Mouse (Mus musculus) thymus, postnatal 36 days (tissue): Measurements from ENCODE around the gene Nos1ap.

Experiments used
- DNase-seq, 2 experiments: peaks; one replicate each; pipeline ENCODE4 v3.0.0; 2022; ENCODE audit warnings: mixed read lengths in 2 of 2

Nos1ap gene

GRCm38 (mm10) chr1:170586715-170587114 lies 2.9 kb downstream of the Nos1ap start:
- DNase-seq, result no peak

GRCm38 (mm10) chr1:170583925-170584324 lies 5.7 kb downstream of the Nos1ap start:
- DNase-seq, result no peak

DNA sequence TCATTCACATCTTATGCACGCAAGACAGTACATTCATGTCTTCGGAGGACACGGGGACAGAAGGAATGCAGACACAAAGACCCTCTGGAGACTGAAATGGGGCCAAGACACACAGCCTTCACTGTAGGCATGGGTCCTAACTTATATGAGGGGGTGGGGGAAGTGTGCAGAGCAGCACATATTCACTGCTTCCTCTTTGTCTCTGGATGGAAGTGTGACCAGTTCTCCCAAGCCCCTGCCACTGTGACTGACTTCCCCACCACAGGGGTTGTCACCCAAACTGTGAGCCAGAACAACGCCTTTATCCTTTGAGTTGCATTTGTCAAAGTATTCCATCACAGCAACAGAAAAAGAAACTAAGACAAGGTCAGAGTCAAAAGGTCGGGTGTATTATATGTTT lies 7.3 kb downstream of the Nos1ap start:
- DNase-seq, result no peak

GRCm38 (mm10) chr1:170580485-170581110 lies 9.1 kb downstream of the Nos1ap start:
- DNase-seq, result no peak

GRCm38 (mm10) chr1:170579476-170579875 lies 10.2 kb downstream of the Nos1ap start:
- DNase-seq, result no peak

DNA sequence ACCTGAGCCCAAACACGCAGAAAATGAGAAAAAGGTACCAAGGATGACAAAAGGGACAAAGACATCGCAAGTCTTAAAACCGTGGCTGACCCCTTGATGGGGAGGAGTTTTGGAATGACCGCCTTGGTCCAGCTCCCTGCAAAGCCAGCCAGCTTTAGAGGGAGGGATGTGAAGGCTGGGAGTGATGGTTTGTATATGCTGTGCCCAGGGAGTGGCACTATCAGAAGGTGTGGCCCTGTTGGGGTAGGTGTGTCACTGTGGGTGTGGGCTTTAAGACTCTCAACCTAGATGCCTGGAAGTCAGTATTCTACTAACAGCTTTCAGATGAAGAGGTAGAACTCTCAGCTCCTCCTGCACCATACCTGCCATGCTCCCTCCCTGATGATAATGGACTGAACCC lies 10.6 kb downstream of the Nos1ap start:
- no peak for DNase-seq

DNA sequence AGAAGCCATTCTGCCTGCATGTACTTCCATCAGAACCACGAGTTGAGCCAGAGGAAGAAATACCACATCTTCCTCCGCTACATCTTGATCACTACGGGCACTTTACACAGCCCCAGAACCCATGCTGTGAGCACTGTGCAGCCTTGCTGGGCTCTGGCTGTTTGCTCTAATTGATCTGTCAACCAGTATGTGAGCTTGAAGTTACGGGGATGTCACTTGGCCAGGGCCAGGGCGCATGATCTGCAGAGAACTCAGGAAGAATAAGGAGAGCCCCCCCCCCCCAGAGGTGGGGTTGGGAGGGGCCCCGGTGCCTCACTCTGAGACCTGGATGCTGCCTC lies 13.0 kb downstream of the Nos1ap start:
- no peak for DNase-seq

GRCm38 (mm10) chr1:170576012-170576727 lies 13.5 kb downstream of the Nos1ap start:
- no peak for DNase-seq

DNA sequence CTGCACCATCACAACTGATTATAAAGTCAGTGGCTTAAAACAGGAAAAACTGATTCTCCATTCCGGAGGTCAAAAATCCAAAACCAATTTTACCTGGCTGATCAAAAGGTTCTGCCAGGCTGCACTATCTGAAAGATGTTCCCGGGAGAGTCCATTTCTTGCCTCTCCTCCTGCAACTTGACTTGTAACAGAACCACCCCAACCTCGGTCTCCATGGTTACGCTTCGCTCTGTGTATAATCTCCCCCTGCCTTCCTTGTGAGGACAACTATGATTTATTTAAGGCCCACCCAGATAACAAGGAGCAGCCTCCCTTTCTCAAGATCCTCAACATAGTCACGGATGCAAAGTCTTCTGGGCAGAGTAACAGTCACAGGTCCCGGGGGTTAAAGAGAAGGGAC lies 16.5 kb downstream of the Nos1ap start:
- DNase-seq, result no peak

- DNase-seq, result no peak
These were observed 22.7 kb downstream of the Nos1ap start for GRCm38 (mm10) chr1:170566969-170567368.

- DNase-seq, result no peak
These were observed 23.1 kb downstream of the Nos1ap start for GRCm38 (mm10) chr1:170566538-170566937.

DNA sequence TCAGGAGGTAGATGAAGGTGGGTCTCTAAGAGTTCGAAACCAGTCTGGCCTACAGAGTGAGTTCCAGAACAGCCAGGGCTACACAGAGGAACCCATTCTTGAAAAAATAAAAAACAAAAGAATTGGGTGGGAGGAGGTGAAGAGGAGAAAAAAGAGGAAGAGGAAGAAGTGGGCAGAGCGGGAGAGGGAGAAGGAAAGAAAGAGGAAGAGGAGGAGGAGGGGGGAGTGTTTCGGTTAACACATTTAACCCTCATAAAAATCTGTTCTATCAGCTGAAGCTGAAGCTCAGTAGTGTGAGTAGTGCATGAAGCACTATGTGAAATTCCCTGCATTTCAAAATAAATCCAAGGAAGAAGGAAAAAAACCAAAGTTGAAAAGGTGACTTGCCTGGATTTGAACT lies 24.7 kb downstream of the Nos1ap start:
- DNase-seq, result no peak

DNA sequence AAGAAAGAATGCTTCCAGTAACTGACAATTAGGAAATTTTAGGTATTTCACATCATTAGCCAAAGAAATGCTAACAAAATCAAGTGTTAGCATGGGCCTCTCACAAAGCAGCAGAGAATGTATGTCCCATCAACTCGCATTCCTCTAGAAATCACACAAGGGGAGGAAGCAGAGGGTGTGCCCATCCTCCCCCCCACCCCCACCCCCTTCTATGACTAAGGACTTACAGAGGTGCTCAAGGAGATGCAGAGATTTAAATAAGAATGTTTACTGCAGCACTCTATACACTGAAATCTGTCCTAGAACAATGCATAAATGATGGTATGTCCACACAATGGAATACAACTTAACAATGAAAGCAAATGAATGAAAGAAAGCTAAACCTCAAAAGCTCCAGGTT lies 27.2 kb downstream of the Nos1ap start:
- DNase-seq, result no peak

GRCm38 (mm10) chr1:170560768-170561167 lies 28.9 kb downstream of the Nos1ap start:
- no peak for DNase-seq

DNA sequence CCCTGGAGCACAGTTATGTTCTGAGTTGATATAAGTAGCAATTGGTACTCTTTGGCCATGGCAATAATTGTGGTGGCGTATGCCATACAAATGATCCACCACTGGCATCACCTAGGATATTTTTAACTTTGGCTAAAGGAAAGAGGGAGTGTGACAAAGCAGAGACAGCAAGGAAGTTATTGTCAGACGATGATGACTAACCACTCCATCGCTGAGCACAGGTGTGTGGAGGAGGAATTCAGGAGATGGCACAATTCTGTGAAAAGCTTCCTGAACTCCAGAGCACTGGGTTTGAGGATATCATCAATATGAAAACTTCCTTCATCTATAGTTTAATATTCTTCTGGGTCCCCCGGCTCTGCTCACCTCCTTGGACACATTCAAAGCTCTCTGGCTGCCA lies 31.7 kb downstream of the Nos1ap start:
- DNase-seq, result no peak

DNA sequence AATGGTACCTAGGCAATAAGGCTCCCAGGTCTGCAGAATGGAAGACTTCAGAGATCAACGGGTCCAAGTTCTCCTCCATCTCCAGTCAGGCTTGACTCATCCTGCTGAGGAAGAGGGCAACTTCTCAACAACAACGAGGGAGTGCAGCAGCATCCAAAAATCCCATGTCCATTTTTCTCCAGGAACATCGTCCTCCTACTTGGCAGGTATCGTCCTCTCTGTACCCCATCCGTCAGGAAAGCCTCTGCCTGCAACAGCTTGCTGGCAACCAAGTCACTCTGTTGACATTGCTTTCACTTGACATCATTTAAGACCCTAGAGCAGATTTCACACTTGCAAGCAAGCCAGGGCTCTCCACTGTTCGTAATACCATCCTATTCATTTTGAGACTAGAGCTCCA lies 33.0 kb downstream of the Nos1ap start:
- no peak for DNase-seq

DNA sequence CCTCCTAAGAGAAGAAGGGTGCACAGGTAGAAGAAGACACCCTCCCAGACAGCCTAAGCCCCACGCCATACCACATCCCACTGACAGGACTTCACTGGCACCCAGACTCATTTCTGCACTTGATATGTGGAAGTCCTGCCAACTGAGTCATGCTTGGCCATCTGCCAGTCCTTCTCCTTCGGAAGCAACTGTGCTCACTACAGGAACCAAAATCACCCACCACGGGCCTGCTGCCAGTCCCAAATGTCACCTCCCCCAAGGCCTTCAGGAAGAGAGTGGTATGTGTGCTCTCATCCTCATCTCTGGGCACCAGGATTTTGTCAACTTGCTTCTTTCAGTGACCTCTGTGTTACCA lies 34.7 kb downstream of the Nos1ap start:
- DNase-seq, result no peak

- no peak for DNase-seq
These were observed 35.3 kb downstream of the Nos1ap start for GRCm38 (mm10) chr1:170554235-170554938.

DNA sequence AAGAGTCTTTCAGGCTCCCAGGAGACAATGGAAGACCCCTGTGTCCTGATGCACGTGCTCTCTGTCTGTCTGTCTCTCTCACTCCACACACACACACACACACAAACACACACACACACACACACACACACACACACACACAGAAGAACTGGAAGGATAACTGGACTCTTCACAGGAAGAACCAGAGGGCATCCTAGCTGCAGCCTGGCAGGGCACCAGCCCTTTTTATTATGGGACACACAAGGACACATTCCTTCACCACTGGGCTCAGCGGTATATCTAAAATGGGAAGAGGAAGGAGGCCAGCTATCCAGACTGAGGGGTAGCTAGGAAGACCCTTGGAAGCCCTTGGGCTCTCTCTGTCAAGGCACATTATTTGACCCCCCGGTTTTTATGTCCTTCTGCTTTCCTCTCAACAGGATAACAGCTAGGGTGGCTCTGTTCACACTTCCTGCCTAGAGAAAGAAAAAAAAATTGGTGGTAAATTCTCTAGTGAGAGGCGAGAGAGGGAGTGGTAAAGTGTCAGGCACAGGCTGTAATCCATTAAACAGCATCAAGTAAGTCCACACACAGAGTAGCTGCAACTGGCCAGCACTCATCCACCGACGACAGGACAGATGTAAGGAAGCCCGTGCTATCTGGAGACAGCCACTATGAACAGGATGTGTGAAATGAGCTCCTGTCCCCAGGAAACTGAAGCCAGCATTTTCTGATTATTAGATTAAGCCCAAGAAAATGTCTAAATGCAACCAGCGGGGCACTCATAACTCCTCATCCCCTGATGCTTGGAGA lies 38.8 kb downstream of the Nos1ap start:
- no peak for DNase-seq

DNA sequence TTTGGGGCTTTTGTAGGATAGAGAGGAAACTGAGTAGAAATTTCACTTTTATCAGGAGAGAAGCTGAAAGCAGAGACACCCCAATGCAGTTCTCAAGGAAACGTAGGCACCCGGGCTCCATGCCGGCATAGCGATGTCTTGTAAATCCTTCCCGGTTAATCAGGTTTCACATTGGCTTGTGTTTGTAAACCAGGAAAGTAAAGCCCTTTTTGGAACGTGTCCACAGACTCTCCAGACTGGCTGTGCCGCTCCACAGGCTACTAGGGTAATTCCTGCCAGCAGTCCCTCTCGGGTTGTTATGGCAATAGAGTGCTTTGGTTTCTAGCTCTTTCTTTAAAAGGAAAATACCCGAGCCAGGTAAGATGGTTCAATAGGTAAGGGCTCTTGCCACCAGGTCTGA lies 40.6 kb downstream of the Nos1ap start:
- no peak for DNase-seq

GRCm38 (mm10) chr1:170548192-170548795 lies 41.4 kb downstream of the Nos1ap start:
- DNase-seq, result no peak

DNA sequence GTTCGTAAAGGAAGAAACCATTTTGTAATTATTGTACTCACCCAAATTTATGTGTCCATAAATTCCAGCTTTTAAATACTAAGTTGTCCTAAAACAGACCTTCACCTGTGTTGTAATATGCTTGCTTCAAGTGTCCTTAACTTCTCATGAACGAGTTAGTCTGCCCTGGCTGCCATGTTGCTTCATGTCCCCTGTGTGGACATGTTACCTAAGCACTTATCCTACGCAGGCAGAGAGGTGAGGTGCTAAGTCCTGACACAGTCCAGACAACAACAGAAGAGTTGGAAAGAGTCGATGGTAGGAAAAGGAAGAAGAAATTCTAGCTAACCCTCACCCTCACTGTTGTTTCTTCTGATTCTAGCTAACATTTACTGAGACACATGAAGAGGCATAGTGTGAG lies 43.4 kb downstream of the Nos1ap start:
- DNase-seq, result no peak

- DNase-seq, result no peak
These were observed 44.4 kb downstream of the Nos1ap start for GRCm38 (mm10) chr1:170545286-170545685.
